Mouse (Mus musculus): ENCODE measurements around the gene Acin1.

Acin1 gene

GRCm38 (mm10) chr14:54686522-54687143 lies at the start of gene Acin1:
Gene Acin1 (minus strand): TSS chr14:54686931.
- DNase-seq (ENCODE audit: low spot score in 2 of 2): peak; percentile 100

GRCm38 (mm10) chr14:54735221-54735620 lies 48.5 kb upstream of the Acin1 start:
- no peak for DNase-seq (ENCODE audit: low spot score in 2 of 2)

GRCm38 (mm10) chr14:54734004-54734403 lies 47.3 kb upstream of the Acin1 start:
- DNase-seq (ENCODE audit: low spot score in 2 of 2): no peak

GRCm38 (mm10) chr14:54732206-54732605 lies 45.5 kb upstream of the Acin1 start:
- no peak for DNase-seq (ENCODE audit: low spot score in 2 of 2)

GRCm38 (mm10) chr14:54730305-54730704 lies 43.6 kb upstream of the Acin1 start:
- no peak for DNase-seq (ENCODE audit: low spot score in 2 of 2)

GRCm38 (mm10) chr14:54728823-54729653 lies 42.3 kb upstream of the Acin1 start:
- DNase-seq (ENCODE audit: low spot score in 2 of 2): no peak

GRCm38 (mm10) chr14:54727565-54727964 lies 40.8 kb upstream of the Acin1 start:
- DNase-seq (ENCODE audit: low spot score in 2 of 2): no peak

GRCm38 (mm10) chr14:54724049-54724448 lies 37.3 kb upstream of the Acin1 start:
- no peak for DNase-seq (ENCODE audit: low spot score in 2 of 2)

- no peak for DNase-seq (ENCODE audit: low spot score in 2 of 2)
Measured at GRCm38 (mm10) chr14:54721711-54722110, 35.0 kb upstream of the Acin1 start.

- no peak for DNase-seq (ENCODE audit: low spot score in 2 of 2)
Measured at GRCm38 (mm10) chr14:54720654-54721350, 34.1 kb upstream of the Acin1 start.

- no peak for DNase-seq (ENCODE audit: low spot score in 2 of 2)
Measured at GRCm38 (mm10) chr14:54720041-54720440, 33.3 kb upstream of the Acin1 start.

- no peak for DNase-seq (ENCODE audit: low spot score in 2 of 2)
Measured at GRCm38 (mm10) chr14:54715402-54715801, 28.7 kb upstream of the Acin1 start.

- DNase-seq (ENCODE audit: low spot score in 2 of 2): no peak
Measured at GRCm38 (mm10) chr14:54714617-54715081, 27.9 kb upstream of the Acin1 start.

- DNase-seq (ENCODE audit: low spot score in 2 of 2): peak; percentile 60 to 65
Measured at GRCm38 (mm10) chr14:54714121-54714520, 27.4 kb upstream of the Acin1 start.

GRCm38 (mm10) chr14:54712861-54713260 lies 26.1 kb upstream of the Acin1 start:
- DNase-seq (ENCODE audit: low spot score in 2 of 2): peak in 1 of 2 experiments; percentile 47

- no peak for DNase-seq (ENCODE audit: low spot score in 2 of 2)
Measured at GRCm38 (mm10) chr14:54712074-54712473, 25.3 kb upstream of the Acin1 start, which contains the start of gene Cebpe. Gene Cebpe (minus strand): TSS chr14:54712174.

- no peak for DNase-seq (ENCODE audit: low spot score in 2 of 2)
Measured at GRCm38 (mm10) chr14:54709054-54709453, 22.3 kb upstream of the Acin1 start.

- peak in 1 of 2 experiments; percentile 51 for DNase-seq (ENCODE audit: low spot score in 2 of 2)
Measured at GRCm38 (mm10) chr14:54706589-54707320, 20.0 kb upstream of the Acin1 start.

- peak; percentile 66 to 90 for DNase-seq (ENCODE audit: low spot score in 2 of 2)
Measured at GRCm38 (mm10) chr14:54705844-54706243, 19.1 kb upstream of the Acin1 start.

- DNase-seq (ENCODE audit: low spot score in 2 of 2): no peak
Measured at GRCm38 (mm10) chr14:54703207-54703606, 16.5 kb upstream of the Acin1 start.

GRCm38 (mm10) chr14:54701298-54701697 lies 14.6 kb upstream of the Acin1 start:
- peak; percentile 83 to 91 for DNase-seq (ENCODE audit: low spot score in 2 of 2)

- no peak for DNase-seq (ENCODE audit: low spot score in 2 of 2)
Measured at GRCm38 (mm10) chr14:54699586-54699985, 12.9 kb upstream of the Acin1 start.

Data from spleen, postnatal 10 days (tissue).